Mouse (Mus musculus): ENCODE results near the gene Pmepa1.

DNA sequence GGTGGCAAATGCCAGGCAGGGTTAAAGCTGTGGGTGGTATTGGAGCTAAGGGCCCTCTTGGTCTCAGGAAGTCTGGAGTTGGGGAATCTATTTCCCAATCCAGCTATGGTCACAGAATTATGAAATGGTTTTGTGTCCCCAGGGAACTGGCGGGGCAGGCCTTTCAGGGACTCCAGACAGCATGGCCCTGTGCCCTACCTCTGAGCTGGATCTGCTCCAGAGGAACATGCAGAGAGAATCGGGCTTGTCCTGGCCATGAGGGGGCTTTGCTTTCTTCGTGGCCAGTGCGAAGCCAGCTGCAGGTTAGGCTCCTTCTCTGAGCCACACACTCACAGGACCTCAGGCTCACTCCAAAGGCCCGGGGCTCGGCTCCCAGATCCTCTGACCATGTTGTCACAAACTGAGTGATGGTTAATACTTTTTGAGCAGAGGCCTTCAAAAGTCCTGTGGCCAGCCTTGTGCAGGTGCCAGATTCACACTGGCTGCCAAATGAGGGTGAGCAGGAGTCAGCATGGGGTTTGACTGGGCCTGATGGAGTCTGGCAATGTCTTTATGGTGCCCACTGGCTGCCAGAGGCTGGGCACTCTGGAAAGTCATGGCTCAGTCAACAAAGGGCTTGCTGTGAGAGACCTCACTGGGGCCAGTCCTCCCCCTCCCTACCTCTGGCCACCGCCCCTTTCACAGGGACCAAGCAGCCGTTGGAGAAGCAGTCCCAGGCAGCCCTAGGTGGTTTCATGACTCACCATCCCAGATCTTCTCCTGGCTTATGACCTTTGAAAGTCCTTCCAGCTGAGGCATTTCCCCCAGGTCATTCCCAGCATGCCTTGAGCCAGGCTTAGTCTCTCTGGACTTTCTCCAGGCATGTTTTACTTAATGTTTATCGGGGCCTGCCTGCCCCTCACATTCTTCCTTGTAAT is 4.9 kb upstream of the Pmepa1 start:
- TF ChIP-seq CTCF (IDR thresholded peaks at IDR 0.05; ENCODE audit: low read depth) (no peak), EP300 (IDR thresholded peaks at IDR 0.05; ENCODE audit: low read depth) (no peak)
